Mouse (Mus musculus) limb, embryonic 10.5 days (tissue): ENCODE data around the gene Xcl1. TPM values are rescaled to one million over a fixed set of nuclear protein-coding genes. Genes with fewer than 3 reads are reported as not detected.
A peak's percentile ranks its signal among the peaks of the same experiment; 100 is the strongest.

ENCODE experiments used
- DNase-seq: peaks from one replicate; pipeline ENCODE4 v3.0.0-alpha.2; 2017; ENCODE audit warnings: low spot score
- H3K27ac ChIP-seq: fragments of 300-500 bp; sonication (generic); 2 replicates; pipeline ENCODE4 v1.5.1; 2016; ENCODE audit warnings: mild to moderate bottlenecking
- H3K27me3 ChIP-seq: fragments of 300-500 bp; sonication (generic); 2 replicates; pipeline ENCODE4 v1.6.1; 2016; ENCODE audit warnings: low read depth, mild to moderate bottlenecking; ENCODE audit not compliant: poor library complexity, severe bottlenecking
- H3K36me3 ChIP-seq: fragments of 300-500 bp; sonication (generic); 2 replicates; pipeline ENCODE4 v1.6.1; 2016; ENCODE audit warnings: mild to moderate bottlenecking, moderate library complexity
- H3K4me1 ChIP-seq: fragments of 300-500 bp; sonication (generic); 2 replicates; pipeline ENCODE4 v1.6.1; 2016
- H3K4me3 ChIP-seq: fragments of 300-500 bp; sonication (generic); 2 replicates; pipeline ENCODE4 v1.5.1; 2016; ENCODE audit warnings: mild to moderate bottlenecking, moderate library complexity
- H3K9me3 ChIP-seq: fragments of 300-500 bp; sonication (generic); replicated peaks from 2 replicates; pipeline ENCODE4 v1.6.1; 2016; ENCODE audit warnings: mild to moderate bottlenecking
- WGBS: fragments of 180-500 bp; shearing (Covaris S2); methylation state at CpG from one replicate; pipeline ENCODE4 v1.1.7; 2016; 5-methylcytosine and 5-hydroxymethylcytosine counted together
- polyA plus RNA-seq: library from polyadenylated mRNA; unstranded; fragments of >200 nt; fragmentation: Nextera tagmentation; extraction: Ambion mirVana; gene quantifications from 2 replicates; pipeline ENCODE4 v1.2.1, GENCODE M21; 2016

Xcl1 gene
- polyA plus RNA-seq, 1 experiment from 2014 or later, result not detected

GRCm38 (mm10) chr1:164956725-164957399 lies 21.5 kb upstream of the Xcl1 start:
- Histone ChIP-seq H3K9me3 (no peaks in the 10 kb centered on the region), H3K4me1 (no peaks in the 10 kb centered on the region), H3K27ac (no peak overlapping the region), H3K36me3 (no peaks in the 10 kb centered on the region), H3K27me3 (no peaks in the 10 kb centered on the region), H3K4me3 (no peak overlapping the region)
- no peak for DNase-seq
- WGBS, result 86% methylated on average over 3 of the region's 3 CpGs

GRCm38 (mm10) chr1:164955452-164956196 lies 20.3 kb upstream of the Xcl1 start:
- Histone ChIP-seq H3K4me1 (no peaks in the 10 kb centered on the region), H3K27me3 (no peaks in the 10 kb centered on the region), H3K9me3 (no peaks in the 10 kb centered on the region), H3K4me3 (no peak overlapping the region), H3K36me3 (no peaks in the 10 kb centered on the region), H3K27ac (no peak overlapping the region)
- WGBS, result 80% methylated on average over 7 of the region's 7 CpGs
- no peak for DNase-seq

- no peak for DNase-seq
- no peak overlapping the region for H3K27ac ChIP-seq
- H3K4me1 ChIP-seq, result no peaks in the 10 kb centered on the region
- H3K9me3 ChIP-seq, result no peaks in the 10 kb centered on the region
- no peaks in the 10 kb centered on the region for H3K36me3 ChIP-seq
- WGBS, result 86% methylated on average over 6 of the region's 6 CpGs
- no peak overlapping the region for H3K4me3 ChIP-seq
- H3K27me3 ChIP-seq, result no peaks in the 10 kb centered on the region
Measured at GRCm38 (mm10) chr1:164953574-164953973, 18.2 kb upstream of the Xcl1 start.

GRCm38 (mm10) chr1:164936060-164936459 lies 733 bp upstream of the Xcl1 start:
- no peaks in the 10 kb centered on the region for H3K36me3 ChIP-seq
- no peaks in the 10 kb centered on the region for H3K4me1 ChIP-seq
- H3K27me3 ChIP-seq, result no peaks in the 10 kb centered on the region
- WGBS, result 82% methylated on average over 2 of the region's 2 CpGs
- DNase-seq, result no peak
- H3K27ac ChIP-seq, result no peak overlapping the region
- no peaks in the 10 kb centered on the region for H3K9me3 ChIP-seq
- no peak overlapping the region for H3K4me3 ChIP-seq

- Histone ChIP-seq H3K27ac (no peak overlapping the region), H3K4me3 (no peak overlapping the region), H3K27me3 (no peaks in the 10 kb centered on the region), H3K4me1 (no peaks in the 10 kb centered on the region), H3K36me3 (no peaks in the 10 kb centered on the region), H3K9me3 (no peaks in the 10 kb centered on the region)
- 91% methylated on average over 10 of the region's 10 CpGs for WGBS
- no peak for DNase-seq
Measured at GRCm38 (mm10) chr1:164933441-164934188, 1.7 kb downstream of the Xcl1 start.

GRCm38 (mm10) chr1:164931135-164931534 lies 4.2 kb downstream of the Xcl1 start:
- 92% methylated on average over 7 of the region's 7 CpGs for WGBS

GRCm38 (mm10) chr1:164930006-164930405 lies 5.3 kb downstream of the Xcl1 start:
- no peak for DNase-seq
- Histone ChIP-seq H3K4me1 (no peaks in the 10 kb centered on the region), H3K27me3 (no peaks in the 10 kb centered on the region), H3K36me3 (no peaks in the 10 kb centered on the region), H3K27ac (no peak overlapping the region), H3K4me3 (no peak overlapping the region), H3K9me3 (no peaks in the 10 kb centered on the region)
- WGBS, result 68% methylated on average over 3 of the region's 3 CpGs

More at GRCm38 (mm10) chr1:164931135-164931534, 4.2 kb downstream of the Xcl1 start:
- H3K9me3 ChIP-seq, result no peaks in the 10 kb centered on the region
- H3K4me1 ChIP-seq, result no peaks in the 10 kb centered on the region
- DNase-seq, result no peak
- H3K36me3 ChIP-seq, result no peaks in the 10 kb centered on the region
- H3K27ac ChIP-seq, result no peak overlapping the region
- no peaks in the 10 kb centered on the region for H3K27me3 ChIP-seq
- H3K4me3 ChIP-seq, result no peak overlapping the region

GRCm38 (mm10) chr1:164926534-164927160 lies 8.7 kb downstream of the Xcl1 start:
- 86% methylated on average over 3 of the region's 3 CpGs for WGBS
- no peaks in the 10 kb centered on the region for H3K36me3 ChIP-seq

GRCm38 (mm10) chr1:164905047-164905446 lies 30.3 kb downstream of the Xcl1 start:
- H3K9me3 ChIP-seq, result no peaks in the 10 kb centered on the region
- H3K27ac ChIP-seq, result no peak overlapping the region
- WGBS, result 49% methylated on average over 4 of the region's 4 CpGs
- peak; percentile 47 for DNase-seq
- no peak overlapping the region for H3K4me3 ChIP-seq
- H3K27me3 ChIP-seq, result peaks cover 10% of the 10 kb centered on the region; the same call in 1 of the 2 replicates
- no peaks in the 10 kb centered on the region for H3K36me3 ChIP-seq
- H3K4me1 ChIP-seq, result no peaks in the 10 kb centered on the region

More at GRCm38 (mm10) chr1:164926534-164927160, 8.7 kb downstream of the Xcl1 start:
- H3K4me3 ChIP-seq, result no peak overlapping the region
- DNase-seq, result no peak
- H3K27me3 ChIP-seq, result no peaks in the 10 kb centered on the region
- no peaks in the 10 kb centered on the region for H3K4me1 ChIP-seq
- no peaks in the 10 kb centered on the region for H3K9me3 ChIP-seq
- H3K27ac ChIP-seq, result no peak overlapping the region

GRCm38 (mm10) chr1:164900696-164901095 lies 34.6 kb downstream of the Xcl1 start:
- Histone ChIP-seq H3K9me3 (no peaks in the 10 kb centered on the region), H3K27me3 (peaks cover 14% of the 10 kb centered on the region; the same call in 1 of the 2 replicates), H3K4me3 (no peak overlapping the region), H3K36me3 (no peaks in the 10 kb centered on the region), H3K27ac (no peak overlapping the region), H3K4me1 (no peaks in the 10 kb centered on the region; the same call in 1 of the 2 replicates)
- 90% methylated on average over 6 of the region's 6 CpGs for WGBS
- DNase-seq, result no peak

GRCm38 (mm10) chr1:164900226-164900625 lies 35.1 kb downstream of the Xcl1 start:
- H3K9me3 ChIP-seq, result no peaks in the 10 kb centered on the region
- H3K4me1 ChIP-seq, result no peaks in the 10 kb centered on the region; the same call in 1 of the 2 replicates
- no peak overlapping the region for H3K27ac ChIP-seq
- peaks cover 14% of the 10 kb centered on the region; the same call in 1 of the 2 replicates for H3K27me3 ChIP-seq
- H3K4me3 ChIP-seq, result no peak overlapping the region
- H3K36me3 ChIP-seq, result no peaks in the 10 kb centered on the region
- WGBS, result 91% methylated on average over 2 of the region's 2 CpGs
- DNase-seq, result no peak

GRCm38 (mm10) chr1:164899506-164899905 lies 35.8 kb downstream of the Xcl1 start:
- 35% methylated on average over 7 of the region's 7 CpGs for WGBS
- H3K4me1 ChIP-seq, result no peaks in the 10 kb centered on the region; the same call in 1 of the 2 replicates
- no peak for DNase-seq
- H3K4me3 ChIP-seq, result peak overlapping the region; percentile 58
- peaks cover 14% of the 10 kb centered on the region; the same call in 1 of the 2 replicates for H3K27me3 ChIP-seq
- no peak overlapping the region for H3K27ac ChIP-seq
- no peaks in the 10 kb centered on the region for H3K9me3 ChIP-seq
- no peaks in the 10 kb centered on the region for H3K36me3 ChIP-seq
